Mouse (Mus musculus) olfactory bulb, adult 2 months (tissue): ENCODE measurements around the gene Twist2. TPM values are rescaled to one million over a fixed set of nuclear protein-coding genes. Genes with fewer than 3 reads are reported as not detected.

Source experiments
- H3K27ac ChIP-seq: fragments of 200-500 bp; 2 replicates; pipeline ENCODE4 v1.5.1; 2012; ENCODE audit warnings: low read depth, low read length; ENCODE audit not compliant: insufficient read depth
- H3K4me1 ChIP-seq: fragments of 200-500 bp; 2 replicates; pipeline ENCODE4 v1.6.1; 2012; ENCODE audit warnings: low read length; ENCODE audit not compliant: control insufficient read depth, insufficient read depth
- H3K4me3 ChIP-seq: fragments of 200-500 bp; 2 replicates; pipeline ENCODE4 v1.5.1; 2012; ENCODE audit warnings: mild to moderate bottlenecking, low read depth, low read length, moderate library complexity; ENCODE audit not compliant: insufficient read depth
- CTCF ChIP-seq: fragments of 200-500 bp; IDR thresholded peaks from 2 replicates; pipeline ENCODE4 v1.5.1; 2012; ENCODE audit warnings: low read depth, mild to moderate bottlenecking, low read length, moderate library complexity; ENCODE audit not compliant: insufficient read depth
- POLR2A ChIP-seq: fragments of 200-500 bp; IDR thresholded peaks from 2 replicates; pipeline ENCODE4 v1.6.1; 2012; ENCODE audit warnings: mild to moderate bottlenecking, low read depth, low read length, moderate library complexity; ENCODE audit not compliant: insufficient read depth
- WGBS: fragments of 180-500 bp; shearing (Covaris S2); methylation state at CpG from one replicate; pipeline ENCODE4 v1.1.7; 2018; 5-methylcytosine and 5-hydroxymethylcytosine counted together
- polyA plus RNA-seq: library from polyadenylated mRNA; stranded (reverse); fragments of >200 nt; gene quantifications from 2 replicates; pipeline ENCODE4 v1.2.4, GENCODE M21; 2012; ENCODE audit warnings: low replicate concordance; ENCODE audit not compliant: missing spikeins, insufficient read depth, insufficient read length

Twist2 gene
- polyA plus RNA-seq, 1 experiment: not detected

- peaks cover 15% of the 10 kb centered on the region for H3K4me1 ChIP-seq
- 29% methylated on average over 30 of the region's 30 CpGs for WGBS
- TF ChIP-seq CTCF (no peak), POLR2A (no peak)
- H3K27ac ChIP-seq: no peak overlapping the region
- no peak overlapping the region for H3K4me3 ChIP-seq
These were observed 1.3 kb downstream of the Twist2 start for GRCm38 (mm10) chr1:91802406-91803121.

- no peak for TF ChIP-seq CTCF
- TF ChIP-seq POLR2A: no peak
- 88% methylated on average over 6 of the region's 6 CpGs for WGBS
- H3K4me1 ChIP-seq: peaks cover 15% of the 10 kb centered on the region
- no peak overlapping the region for H3K4me3 ChIP-seq
- no peak overlapping the region for H3K27ac ChIP-seq
These were observed 2.2 kb downstream of the Twist2 start for GRCm38 (mm10) chr1:91803416-91803815.

GRCm38 (mm10) chr1:91816067-91816466, 14.8 kb downstream of the Twist2 start:
- WGBS: 77% methylated on average over 3 of the region's 3 CpGs
- TF ChIP-seq POLR2A (no peak), CTCF (no peak)
- peaks cover 11% of the 10 kb centered on the region for H3K4me1 ChIP-seq
- H3K27ac ChIP-seq: no peak overlapping the region
- H3K4me3 ChIP-seq: no peak overlapping the region

- H3K4me1 ChIP-seq: peaks cover 8% of the 10 kb centered on the region
- H3K27ac ChIP-seq: no peak overlapping the region
- TF ChIP-seq POLR2A (no peak), CTCF (no peak)
- H3K4me3 ChIP-seq: no peak overlapping the region
- WGBS: 46% methylated on average over 6 of the region's 6 CpGs
These were observed 15.3 kb downstream of the Twist2 start for GRCm38 (mm10) chr1:91816571-91816970.

- WGBS: 74% methylated on average over 9 of the region's 9 CpGs
- no peak for TF ChIP-seq POLR2A
- TF ChIP-seq CTCF: no peak
- Histone ChIP-seq H3K4me3 (no peak overlapping the region), H3K4me1 (peaks cover 6% of the 10 kb centered on the region), H3K27ac (no peak overlapping the region)
These were observed 18.0 kb downstream of the Twist2 start for GRCm38 (mm10) chr1:91819237-91819636.

GRCm38 (mm10) chr1:91820531-91820930, 19.3 kb downstream of the Twist2 start:
- Histone ChIP-seq H3K4me1 (peaks cover 6% of the 10 kb centered on the region), H3K27ac (no peak overlapping the region), H3K4me3 (no peak overlapping the region)
- 49% methylated on average over 10 of the region's 10 CpGs for WGBS
- TF ChIP-seq POLR2A: no peak
- no peak for TF ChIP-seq CTCF

- Histone ChIP-seq H3K27ac (no peak overlapping the region), H3K4me1 (no peaks in the 10 kb centered on the region), H3K4me3 (no peak overlapping the region)
- WGBS: 83% methylated on average over 4 of the region's 4 CpGs
- no peak for TF ChIP-seq POLR2A
- no peak for TF ChIP-seq CTCF
These were observed 21.1 kb downstream of the Twist2 start for GRCm38 (mm10) chr1:91822316-91822824.

- no peak for TF ChIP-seq POLR2A
- TF ChIP-seq CTCF: no peak
- H3K4me1 ChIP-seq: no peaks in the 10 kb centered on the region
- no peak overlapping the region for H3K4me3 ChIP-seq
- 77% methylated on average over 3 of the region's 3 CpGs for WGBS
- no peak overlapping the region for H3K27ac ChIP-seq
These were observed 22.3 kb downstream of the Twist2 start for GRCm38 (mm10) chr1:91823530-91823929.

- H3K27ac ChIP-seq: no peak overlapping the region
- no peak overlapping the region for H3K4me3 ChIP-seq
- H3K4me1 ChIP-seq: no peaks in the 10 kb centered on the region
- 89% methylated on average over 7 of the region's 7 CpGs for WGBS
- TF ChIP-seq CTCF (no peak), POLR2A (no peak)
These were observed 22.7 kb downstream of the Twist2 start for GRCm38 (mm10) chr1:91823951-91824350.
